In the genomic region with DNA sequence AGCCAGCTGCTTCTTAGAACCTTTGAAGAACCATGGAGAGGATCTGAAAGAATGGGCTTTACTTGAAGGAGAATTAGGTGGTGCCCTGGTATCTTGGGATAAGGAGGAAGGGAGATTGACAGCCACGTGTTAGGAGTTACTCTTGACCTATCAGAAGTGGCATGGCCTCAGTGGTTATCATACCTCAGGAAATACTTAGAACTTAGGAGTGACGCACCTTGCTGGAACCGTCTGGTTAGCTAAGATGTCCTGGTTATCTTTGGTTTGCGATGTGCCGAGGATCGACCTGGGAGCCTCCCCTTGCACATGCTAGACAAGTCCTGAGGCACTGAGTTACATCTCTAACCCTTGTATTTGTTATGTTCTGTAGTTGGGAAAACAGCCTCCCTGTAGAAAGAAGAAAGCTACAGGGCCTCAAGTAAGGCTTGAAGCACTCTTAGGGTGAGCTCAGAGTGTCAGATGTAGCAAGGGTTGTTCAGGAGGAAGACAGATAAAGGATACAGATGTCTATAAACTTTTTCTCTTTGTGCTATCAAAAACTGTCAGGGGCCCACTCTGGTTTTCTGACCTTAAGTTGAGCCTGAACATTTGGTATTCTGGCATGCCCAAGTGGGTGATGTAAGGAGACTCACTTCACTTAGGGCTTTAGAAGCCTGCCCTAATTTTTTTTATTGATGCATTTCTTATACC, we compare ENCODE assay signal across 14 mouse cellular contexts. TPM values are rescaled to one million over a fixed set of nuclear protein-coding genes. Genes with fewer than 3 reads are reported as not detected.
DNase-seq lines count a peak whose midpoint lies in the region; ATAC-seq lines count a peak whose summit lies in the region.
"Had no signal": no experiment of that assay in that cellular context is flagged by ENCODE, and none has a peak within 500 bp of the region (broad histone marks: within the 10 kb centered on the region; RNA-seq: fewer than 3 reads in every experiment).

No protein-coding gene starts in this region.

- no peaks in the 10 kb centered on the region for H3K27me3 ChIP-seq in heart, embryonic 16.5 days (ENCODE audit: control insufficient read depth, insufficient read depth, low read length)
- H3K27me3 ChIP-seq in liver, embryonic 11.5 days (replicated peaks; ENCODE audit: control insufficient read depth, insufficient read depth, low read length): no peaks in the 10 kb centered on the region
- no peaks in the 10 kb centered on the region for H3K27me3 ChIP-seq in kidney, embryonic 15.5 days
- H3K27me3 ChIP-seq: forebrain, embryonic 12.5 days had no signal

- DNase-seq in heart, postnatal 25 days (ENCODE audit: low spot score): no peak
- DNase-seq in c-Kit-negative CD71-positive TER-119-positive erythroid progenitor cells, embryonic 14.5 days (ENCODE audit: low read depth, low spot score): peak; percentile 91
- DNase-seq in liver, embryonic 11.5 days (ENCODE audit: low spot score): peak; percentile 56
- DNase-seq in spleen, postnatal 10 days (ENCODE audit: low spot score in 2 of 2): peak; percentile 46 to 60
- DNase-seq in right cerebral cortex, postnatal 14 days: no peak
- DNase-seq in left cerebral cortex, postnatal 4 days: no peak
- DNase-seq: adrenal gland, adult 8-10 months; cerebellum, adult 2 months; kidney, adult 9 months had no signal

- WGBS in heart, embryonic 16.5 days: 70% methylated on average over 6 of the region's 6 CpGs
- 46% methylated on average over 6 of the region's 6 CpGs for WGBS in liver, embryonic 11.5 days
- 88% methylated on average over 6 of the region's 6 CpGs for WGBS in kidney, embryonic 15.5 days

- H3K36me3 ChIP-seq in heart, embryonic 16.5 days (ENCODE audit: control insufficient read depth, insufficient read depth): no peaks in the 10 kb centered on the region
- peaks cover 3% of the 10 kb centered on the region; the same call in 1 of the 2 replicates for H3K36me3 ChIP-seq in liver, embryonic 11.5 days (ENCODE audit: control insufficient read depth, insufficient read depth, low read length)
- H3K36me3 ChIP-seq in kidney, embryonic 15.5 days: no peaks in the 10 kb centered on the region
- H3K36me3 ChIP-seq: forebrain, embryonic 12.5 days had no signal

- H3K4me1 ChIP-seq in heart, embryonic 16.5 days (ENCODE audit: control insufficient read depth, insufficient read depth, low read length): peaks cover 43% of the 10 kb centered on the region
- peaks cover 61% of the 10 kb centered on the region for H3K4me1 ChIP-seq in liver, embryonic 11.5 days (replicated peaks; ENCODE audit: control insufficient read depth, insufficient read depth, low read length)
- peaks cover 24% of the 10 kb centered on the region for H3K4me1 ChIP-seq in kidney, embryonic 15.5 days

- H3K9ac ChIP-seq in heart, embryonic 16.5 days (ENCODE audit: low read length): 0 out of 2 replicates have a peak overlapping the region, but pooled peaks have one; percentile 24
- peak overlapping the region; percentile 60; the same call in 1 of the 2 replicates for H3K9ac ChIP-seq in liver, embryonic 11.5 days (ENCODE audit: low read depth, low read length)
- H3K9ac ChIP-seq in kidney, embryonic 15.5 days: no peak overlapping the region
- H3K9ac ChIP-seq: forebrain, embryonic 12.5 days had no signal

- no peak overlapping the region for H3K27ac ChIP-seq in heart, embryonic 16.5 days (ENCODE audit: low read length)
- H3K27ac ChIP-seq in liver, embryonic 11.5 days (ENCODE audit: low read depth, low read length): peak overlapping the region; percentile 92
- no peak overlapping the region for H3K27ac ChIP-seq in kidney, embryonic 15.5 days
- H3K27ac ChIP-seq: embryonic facial prominence, embryonic 10.5 days; forebrain, embryonic 12.5 days; midbrain, embryonic 10.5 days had no signal

- no peak overlapping the region for H3K4me2 ChIP-seq in heart, embryonic 16.5 days (ENCODE audit: low read depth, low read length)
- H3K4me2 ChIP-seq in liver, embryonic 11.5 days: peak overlapping the region; percentile 67
- no peak overlapping the region for H3K4me2 ChIP-seq in kidney, embryonic 15.5 days
- H3K4me2 ChIP-seq: forebrain, embryonic 12.5 days had no signal

- no peaks in the 10 kb centered on the region for H3K9me3 ChIP-seq in heart, embryonic 16.5 days (replicated peaks; ENCODE audit: control insufficient read depth, low read length)
- H3K9me3 ChIP-seq in liver, embryonic 11.5 days (ENCODE audit: control insufficient read depth, low read length): no peaks in the 10 kb centered on the region
- H3K9me3 ChIP-seq in kidney, embryonic 15.5 days (replicated peaks): no peaks in the 10 kb centered on the region
- H3K9me3 ChIP-seq: forebrain, embryonic 12.5 days; midbrain, embryonic 10.5 days had no signal

- no peak for ATAC-seq in heart, embryonic 16.5 days (replicated peaks; ENCODE audit: extremely low read depth, insufficient read depth, low FRiP score)
- ATAC-seq in liver, embryonic 11.5 days (replicated peaks; ENCODE audit: low FRiP score): peak; percentile 89
- no peak; the same call in 1 of the 2 replicates for ATAC-seq in kidney, embryonic 15.5 days (replicated peaks; ENCODE audit: low FRiP score)

- no peak overlapping the region for H3K4me3 ChIP-seq in heart, embryonic 16.5 days (ENCODE audit: low read length)
- peak overlapping the region; percentile 21 for H3K4me3 ChIP-seq in liver, embryonic 11.5 days (ENCODE audit: low read depth, low read length)
- H3K4me3 ChIP-seq in kidney, embryonic 15.5 days (replicated peaks): no peak overlapping the region
- H3K4me3 ChIP-seq: embryonic facial prominence, embryonic 10.5 days; forebrain, embryonic 12.5 days; midbrain, embryonic 10.5 days had no signal

- intact Hi-C loops in heart, postnatal 25 days (cut with DNase I): loop anchor here (5.0 kb wide), 1 partner anchor 122 kb away; no protein-coding TSS in a partner anchor
- intact Hi-C loops in left cerebral cortex, postnatal 4 days (cut with DNase I): loop anchor here (5.0 kb wide), 1 partner anchor 42 kb away; no protein-coding TSS in a partner anchor

RNA-seq across cellular contexts. Expression of a gene that starts 6.0 kb away (rescaled TPM):
- polyA plus RNA-seq in heart, embryonic 16.5 days (2015; fragmentation: Nextera tagmentation; extraction: Ambion mirVana): 9.8 and 11.1 TPM in 2 replicates
- 10 to 100 TPM; 30.2 to 49.7 TPM for total RNA-seq in heart, postnatal 25 days (2021)
- polyA plus RNA-seq in liver, embryonic 11.5 days (2014; fragmentation: Nextera tagmentation; extraction: Ambion mirVana): 29.0 and 30.7 TPM in 2 replicates
- 8.5 and 8.8 TPM in 2 replicates for polyA plus RNA-seq in kidney, embryonic 15.5 days (2015; fragmentation: Nextera tagmentation; extraction: Ambion mirVana)
- total RNA-seq in left cerebral cortex, postnatal 4 days (2021): 10 to 100 TPM; 40.4 to 42.1 TPM

Comparison
In these comparisons a context has a peak if more than half of its experiments do, and no peak if none do; other contexts are left out.
1. DNase-seq: peak in c-Kit-negative CD71-positive TER-119-positive erythroid progenitor cells, embryonic 14.5 days (single experiment), liver, embryonic 11.5 days (single experiment) and spleen, postnatal 10 days (2 of 2); none in heart, postnatal 25 days (single experiment), right cerebral cortex, postnatal 14 days (single experiment) and left cerebral cortex, postnatal 4 days (single experiment).